Mouse (Mus musculus) spleen, adult 2 months (tissue): ENCODE results near the gene Megf8. TPM values are rescaled to one million over a fixed set of nuclear protein-coding genes. Genes with fewer than 3 reads are reported as not detected.

Experiments used
- DNase-seq, 2 experiments: peaks; one replicate each; pipeline versions ENCODE4 v3.0.0 to v3.0.0-alpha.2; 2012 to 2021; ENCODE audit warnings: low spot score in 2 of 2, low read depth in 1 of 2
- H3K27ac ChIP-seq: fragments of 200-500 bp; 2 replicates; pipeline ENCODE4 v1.5.1; 2012; ENCODE audit warnings: low read length, inconsistent platforms; ENCODE audit not compliant: insufficient read depth
- H3K27me3 ChIP-seq: fragments of 200-500 bp; 2 replicates; pipeline ENCODE4 v1.6.1; 2012; ENCODE audit warnings: mild to moderate bottlenecking, moderate library complexity, low read length, inconsistent platforms; ENCODE audit not compliant: control insufficient read depth, insufficient read depth
- H3K36me3 ChIP-seq: fragments of 200-500 bp; 2 replicates; pipeline ENCODE4 v1.6.1; 2012; ENCODE audit warnings: mild to moderate bottlenecking, low read length, inconsistent platforms; ENCODE audit not compliant: control insufficient read depth, insufficient read depth
- H3K4me1 ChIP-seq: fragments of 200-500 bp; 2 replicates; pipeline ENCODE4 v1.6.1; 2011; ENCODE audit warnings: inconsistent platforms; ENCODE audit not compliant: control insufficient read depth, insufficient read depth, insufficient read length
- H3K4me3 ChIP-seq: fragments of 200-500 bp; 2 replicates; pipeline ENCODE4 v1.5.1; 2011; ENCODE audit warnings: mild to moderate bottlenecking, inconsistent platforms; ENCODE audit not compliant: insufficient read depth, insufficient read length; ENCODE audit errors: extremely low read depth
- CTCF ChIP-seq: fragments of 200-500 bp; IDR thresholded peaks from 2 replicates; pipeline ENCODE4 v1.5.1; 2011; ENCODE audit warnings: mild to moderate bottlenecking, inconsistent platforms; ENCODE audit not compliant: insufficient read depth, insufficient read length, insufficient replicate concordance; ENCODE audit errors: extremely low read depth
- POLR2A ChIP-seq: fragments of 200-500 bp; IDR thresholded peaks from 2 replicates; pipeline ENCODE4 v1.6.1; 2011; ENCODE audit warnings: low read depth, low read length, inconsistent platforms
- WGBS: fragments of 180-500 bp; shearing (Covaris S2); methylation state at CpG from one replicate; pipeline ENCODE4 v1.1.7; 2018; 5-methylcytosine and 5-hydroxymethylcytosine counted together
- polyA plus RNA-seq: library from polyadenylated mRNA; depleted of rRNA; stranded (reverse); fragments of >200 nt; gene quantifications from 2 replicates; pipeline ENCODE4 v1.2.3, GENCODE M21; 2012

The Megf8 gene
- polyA plus RNA-seq, 1 experiment: 11.0 TPM

- peaks cover 12% of the 10 kb centered on the region; the same call in 1 of the 2 replicates for H3K27me3 ChIP-seq
- WGBS: 57% methylated on average over 2 of the region's 2 CpGs
- H3K36me3 ChIP-seq: no peaks in the 10 kb centered on the region
- peaks cover 5% of the 10 kb centered on the region for H3K4me1 ChIP-seq
- H3K27ac ChIP-seq: no peak overlapping the region
- no peak for DNase-seq
- H3K4me3 ChIP-seq: no peak overlapping the region
- TF ChIP-seq POLR2A (no peak), CTCF (no peak)
Observed at GRCm38 (mm10) chr7:25306614-25306996, 10.4 kb upstream of the Megf8 start.

DNA sequence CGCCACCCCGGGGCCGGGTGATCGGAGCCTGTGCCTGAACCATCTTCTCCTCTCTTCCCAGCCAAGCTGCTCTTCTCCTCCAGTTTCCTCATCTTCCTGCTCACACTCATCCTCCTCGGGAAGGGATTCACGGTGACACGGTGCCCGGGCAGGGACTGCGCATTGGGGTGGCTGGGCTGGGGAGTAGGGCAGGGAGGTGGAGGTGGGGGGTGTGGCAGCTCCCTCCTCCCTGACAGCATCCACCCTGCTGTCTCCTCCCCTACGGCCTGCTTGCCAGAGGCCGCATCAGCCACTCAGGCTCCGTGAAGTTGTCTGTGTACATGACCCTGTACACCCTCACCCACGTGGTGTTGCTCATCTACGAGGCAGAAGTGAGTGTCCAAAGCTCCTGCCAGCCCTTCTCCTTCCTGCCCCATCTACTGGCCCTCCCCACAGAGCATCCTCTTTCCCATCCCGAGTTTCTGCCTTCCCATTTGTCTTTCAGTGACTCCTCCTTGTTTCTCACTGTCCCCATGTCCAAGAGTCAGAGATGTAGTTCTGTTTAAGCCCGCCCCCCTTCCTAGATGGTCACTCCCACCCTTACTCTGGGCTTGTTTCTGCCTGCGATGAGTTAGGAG lies 8.2 kb upstream of the Megf8 start:
- H3K4me3 ChIP-seq: no peak overlapping the region
- no peak for DNase-seq
- TF ChIP-seq CTCF (no peak), POLR2A (no peak)
- H3K27me3 ChIP-seq: peaks cover 16% of the 10 kb centered on the region; the same call in 1 of the 2 replicates
- WGBS: 58% methylated on average over 17 of the region's 17 CpGs
- peaks cover 5% of the 10 kb centered on the region for H3K4me1 ChIP-seq
- no peak overlapping the region for H3K27ac ChIP-seq
- H3K36me3 ChIP-seq: no peaks in the 10 kb centered on the region

- H3K4me3 ChIP-seq: no peak overlapping the region
- no peak for DNase-seq
- no peaks in the 10 kb centered on the region for H3K36me3 ChIP-seq
- no peak overlapping the region for H3K27ac ChIP-seq
- no peak for TF ChIP-seq POLR2A
- peaks cover 5% of the 10 kb centered on the region for H3K4me1 ChIP-seq
- WGBS: 88% methylated on average over 9 of the region's 9 CpGs
- peaks cover 17% of the 10 kb centered on the region for H3K27me3 ChIP-seq
Observed at GRCm38 (mm10) chr7:25309425-25309824, 7.5 kb upstream of the Megf8 start.

- WGBS: 78% methylated on average over 11 of the region's 11 CpGs
- Histone ChIP-seq H3K27ac (no peak overlapping the region), H3K36me3 (no peaks in the 10 kb centered on the region), H3K4me3 (no peak overlapping the region), H3K4me1 (peaks cover 15% of the 10 kb centered on the region), H3K27me3 (peaks cover 25% of the 10 kb centered on the region)
- DNase-seq: no peak
- TF ChIP-seq CTCF: no peak
- TF ChIP-seq POLR2A: no peak
Observed at GRCm38 (mm10) chr7:25311193-25311592, 5.8 kb upstream of the Megf8 start.

GRCm38 (mm10) chr7:25313325-25313724 lies 3.6 kb upstream of the Megf8 start:
- WGBS: 47% methylated on average over 7 of the region's 7 CpGs
- Histone ChIP-seq H3K36me3 (no peaks in the 10 kb centered on the region), H3K27me3 (peaks cover 22% of the 10 kb centered on the region), H3K27ac (no peak overlapping the region), H3K4me1 (peaks cover 18% of the 10 kb centered on the region), H3K4me3 (no peak overlapping the region)
- no peak for DNase-seq
- TF ChIP-seq POLR2A (no peak), CTCF (no peak)

DNA sequence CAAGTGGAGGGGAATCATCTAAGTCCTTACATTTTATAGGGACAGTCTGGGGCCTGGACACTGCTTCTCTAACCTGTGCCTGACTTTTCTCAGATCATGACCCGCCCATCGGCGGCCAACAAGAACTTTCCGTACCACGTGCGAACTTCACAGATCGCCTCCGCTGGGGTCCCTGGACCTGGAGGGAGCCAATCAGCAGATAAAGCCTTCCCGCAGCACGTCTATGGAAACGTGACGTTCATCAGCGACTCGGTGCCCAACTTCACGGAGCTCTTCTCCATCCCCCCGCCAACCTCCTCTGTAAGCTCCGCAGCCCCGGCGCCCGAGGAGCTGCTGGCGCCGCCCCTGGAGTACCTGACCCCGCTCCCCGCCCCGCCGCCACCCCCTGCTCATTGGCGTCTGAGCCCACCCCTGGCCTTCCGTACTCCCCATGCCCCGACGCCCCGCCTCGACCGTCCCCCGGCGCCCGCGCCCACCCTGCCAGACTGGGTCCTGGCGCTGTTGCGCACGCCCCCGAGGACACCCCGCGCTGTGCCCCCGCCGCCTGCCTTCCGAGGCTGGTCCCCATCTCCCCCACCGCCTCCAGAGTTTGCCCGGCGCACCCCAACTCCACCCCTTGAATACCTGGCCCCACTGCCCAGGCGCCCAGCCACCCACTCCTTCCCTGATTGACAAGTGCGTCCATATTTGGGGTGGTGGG lies 2.2 kb upstream of the Megf8 start:
- 4% methylated on average over 51 of the region's 51 CpGs for WGBS
- Histone ChIP-seq H3K27ac (no peak overlapping the region), H3K27me3 (peaks cover 22% of the 10 kb centered on the region), H3K4me1 (peaks cover 18% of the 10 kb centered on the region), H3K4me3 (no peak overlapping the region), H3K36me3 (no peaks in the 10 kb centered on the region)
- no peak for DNase-seq
- no peak for TF ChIP-seq POLR2A
- TF ChIP-seq CTCF: no peak
